24 mouse cellular contexts compared by ENCODE assay signal in the genomic region with DNA sequence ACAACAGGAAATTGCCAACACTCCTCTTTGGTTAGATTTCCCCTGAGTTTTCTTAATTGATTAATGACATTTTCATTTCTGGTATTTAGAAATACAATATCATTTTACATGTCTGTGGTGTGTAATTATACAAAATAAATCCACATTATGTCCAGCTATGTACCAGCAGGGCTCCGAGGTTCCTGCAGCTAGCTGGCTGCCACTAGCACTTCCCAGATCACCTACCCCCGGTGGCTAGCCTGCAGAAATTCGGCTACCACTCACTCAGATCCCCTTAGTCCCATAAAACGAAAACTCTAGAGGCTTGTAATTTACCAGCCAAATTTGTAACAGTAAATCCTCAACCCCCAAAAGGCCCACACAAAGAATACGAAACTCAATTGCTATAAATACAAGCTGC. TPM values are rescaled to one million over a fixed set of nuclear protein-coding genes. Genes with fewer than 3 reads are reported as not detected.
"Had no signal": no experiment of that assay in that cellular context is flagged by ENCODE, and none has a peak within 500 bp of the region (broad histone marks: within the 10 kb centered on the region; RNA-seq: fewer than 3 reads in every experiment).

No protein-coding gene starts in this region.

- DNase-seq: forebrain, postnatal 0 days; gastrocnemius, postnatal 14 days; gastrocnemius, postnatal 36 days; heart, postnatal 36 days; kidney, adult 11 months; kidney, adult 2 months; kidney, adult 9 months; kidney, postnatal 14 days; kidney, postnatal 36 days; layer of hippocampus, adult 9-11 months; layer of hippocampus, postnatal 36 days; liver; liver, embryonic 13.5 days had no signal

- H3K27ac ChIP-seq: hindbrain, embryonic 13.5 days; hindbrain, embryonic 15.5 days; hindbrain, postnatal 0 days; kidney, embryonic 15.5 days; kidney, postnatal 0 days; limb, embryonic 10.5 days; limb, embryonic 12.5 days; liver, embryonic 13.5 days had no signal

- H3K4me3 ChIP-seq: heart, embryonic 12.5 days; hindbrain, embryonic 13.5 days; hindbrain, embryonic 15.5 days; kidney, embryonic 15.5 days; limb, embryonic 10.5 days; limb, embryonic 12.5 days; liver, embryonic 13.5 days had no signal

- H3K4me1 ChIP-seq: hindbrain, embryonic 15.5 days; kidney, embryonic 15.5 days; liver, embryonic 13.5 days had no signal

- H3K36me3 ChIP-seq: heart, embryonic 12.5 days; hindbrain, embryonic 13.5 days; hindbrain, embryonic 15.5 days; kidney, embryonic 15.5 days; limb, embryonic 10.5 days; limb, embryonic 12.5 days; liver, embryonic 13.5 days had no signal

- H3K9me3 ChIP-seq: heart, embryonic 12.5 days; hindbrain, embryonic 13.5 days; hindbrain, embryonic 15.5 days; kidney, embryonic 15.5 days; limb, embryonic 10.5 days; limb, embryonic 12.5 days; liver, embryonic 13.5 days had no signal

- H3K27me3 ChIP-seq: heart, embryonic 12.5 days; hindbrain, embryonic 13.5 days; hindbrain, embryonic 15.5 days; kidney, embryonic 15.5 days; liver, embryonic 13.5 days had no signal

- ATAC-seq: forebrain, postnatal 0 days; hindbrain, postnatal 0 days; intestine, embryonic 16.5 days had no signal

- H3K9ac ChIP-seq: forebrain, postnatal 0 days; heart, embryonic 12.5 days; hindbrain, embryonic 13.5 days; hindbrain, embryonic 15.5 days; kidney, embryonic 15.5 days; limb, embryonic 12.5 days; liver, embryonic 13.5 days had no signal

- H3K4me2 ChIP-seq: heart, embryonic 12.5 days; hindbrain, embryonic 13.5 days; hindbrain, embryonic 15.5 days; kidney, embryonic 15.5 days; limb, embryonic 12.5 days; liver, embryonic 11.5 days; liver, embryonic 13.5 days had no signal

RNA-seq across cellular contexts. Expression of gene Klf15, which starts 57.0 kb away (rescaled TPM):
- total RNA-seq: hematopoietic stem cell, adult 5-6 weeks had no signal
